Mouse (Mus musculus) colon, adult 2 months (tissue): Measurements from ENCODE around the gene Rad50. TPM values are rescaled to one million over a fixed set of nuclear protein-coding genes. Genes with fewer than 3 reads are reported as not detected.

Experiments used
- polyA plus RNA-seq: library from polyadenylated mRNA; depleted of rRNA; stranded (reverse); fragments of >200 nt; gene quantifications from 2 replicates; pipeline ENCODE4 v1.2.3, GENCODE M21; 2012; rRNA removed

Gene Rad50
- polyA plus RNA-seq: 3.4 and 3.9 TPM in 2 replicates

GRCm38 (mm10) chr11:53706934-53707717 is at the start of gene Rad50:
TSS of gene Rad50 (minus strand) at chr11:53707319.

GRCm38 (mm10) chr11:53720715-53721114 is 13.6 kb upstream of the Rad50 start, which contains the start of gene Il5:
TSS of gene Il5 (plus strand) at chr11:53720794.

GRCm38 (mm10) chr11:53634556-53634955 is 72.6 kb downstream of the Rad50 start, which contains the start of gene Il13:
TSS of gene Il13 (minus strand) at chr11:53634702.

GRCm38 (mm10) chr11:53618619-53619198 is 88.4 kb downstream of the Rad50 start, which contains the start of gene Il4:
TSS of gene Il4 (minus strand) at chr11:53618669.

Other genes with a start within 250 kb of the Rad50 start
- gene Gm9837, start 236.8 kb downstream of the Rad50 start, polyA plus RNA-seq: not detected in 2 replicates
- not detected in 2 replicates for gene Gm9945, start 227.2 kb downstream of the Rad50 start, polyA plus RNA-seq
- gene Sowaha, start 227.0 kb downstream of the Rad50 start, polyA plus RNA-seq: 2.0 and 2.2 TPM in 2 replicates
- 23.9 and 26.4 TPM in 2 replicates for gene Sept8, start 188.1 kb downstream of the Rad50 start, polyA plus RNA-seq
- 1.8 and 2.5 TPM in 2 replicates for gene Kif3a, start 139.9 kb downstream of the Rad50 start, polyA plus RNA-seq
- gene Il4, start 88.7 kb downstream of the Rad50 start, polyA plus RNA-seq: not detected in 2 replicates
- gene Il13, start 72.6 kb downstream of the Rad50 start, polyA plus RNA-seq: not detected in 2 replicates
- gene Il5, start 13.5 kb upstream of the Rad50 start, polyA plus RNA-seq: not detected in 2 replicates
- 228 and 287 TPM in 2 replicates for gene Irf1, start 62.7 kb upstream of the Rad50 start, polyA plus RNA-seq
- gene Gm17334, start 65.9 kb upstream of the Rad50 start, polyA plus RNA-seq: 0.39 and 1.2 TPM in 2 replicates
- gene Gm12216, start 151.9 kb upstream of the Rad50 start, polyA plus RNA-seq: 5.9 and 8.2 TPM in 2 replicates
- 21.3 and 26.7 TPM in 2 replicates for gene Slc22a5, start 184.3 kb upstream of the Rad50 start, polyA plus RNA-seq